Mouse (Mus musculus): ENCODE measurements at regions not wholly inside any gene's neighbourhood (a gene's known extent, or its start where the extent isn't known, plus 50 kb on each side); places are given as distances from the start of the nearest gene placed in this dataset.

GRCm38 (mm10) chr3:137100627-137101404 is 240.1 kb upstream of the Emcn start:
- peak; percentile 49 for DNase-seq (ENCODE audit: low spot score)

GRCm38 (mm10) chr3:137105930-137106329 is 234.9 kb upstream of the Emcn start:
- DNase-seq (ENCODE audit: low spot score) = peak; percentile 28

GRCm38 (mm10) chr3:137108197-137108596 is 232.7 kb upstream of the Emcn start:
- DNase-seq (ENCODE audit: low spot score) = no peak

- DNase-seq (ENCODE audit: low spot score) = no peak
These were observed 231.1 kb upstream of the Emcn start for GRCm38 (mm10) chr3:137109786-137110185.

GRCm38 (mm10) chr3:137110485-137110884 is 230.4 kb upstream of the Emcn start:
- DNase-seq (ENCODE audit: low spot score) = peak; percentile 25

- no peak for DNase-seq (ENCODE audit: low spot score)
These were observed 210.9 kb upstream of the Emcn start for GRCm38 (mm10) chr3:137129967-137130366.

GRCm38 (mm10) chr3:137142041-137142440 is 198.8 kb upstream of the Emcn start:
- DNase-seq (ENCODE audit: low spot score) = no peak

GRCm38 (mm10) chr3:137146062-137146461 is 194.8 kb upstream of the Emcn start:
- DNase-seq (ENCODE audit: low spot score) = no peak

GRCm38 (mm10) chr3:137147405-137147804 is 193.5 kb upstream of the Emcn start:
- DNase-seq (ENCODE audit: low spot score) = no peak

- DNase-seq (ENCODE audit: low spot score) = no peak
These were observed 190.4 kb upstream of the Emcn start for GRCm38 (mm10) chr3:137150414-137151010.

- DNase-seq (ENCODE audit: low spot score) = no peak
These were observed 189.4 kb upstream of the Emcn start for GRCm38 (mm10) chr3:137151431-137151830.

GRCm38 (mm10) chr3:137153234-137153633 is 187.6 kb upstream of the Emcn start:
- no peak for DNase-seq (ENCODE audit: low spot score)

GRCm38 (mm10) chr3:137154200-137155042 is 186.4 kb upstream of the Emcn start:
- no peak for DNase-seq (ENCODE audit: low spot score)

- DNase-seq (ENCODE audit: low spot score) = no peak
These were observed 185.8 kb upstream of the Emcn start for GRCm38 (mm10) chr3:137155043-137155404.

GRCm38 (mm10) chr3:137156250-137156975 is 184.5 kb upstream of the Emcn start:
- DNase-seq (ENCODE audit: low spot score) = no peak

GRCm38 (mm10) chr3:137189035-137189434 is 151.8 kb upstream of the Emcn start:
- no peak for DNase-seq (ENCODE audit: low spot score)

- DNase-seq (ENCODE audit: low spot score) = no peak
These were observed 150.4 kb upstream of the Emcn start for GRCm38 (mm10) chr3:137190489-137190888.

GRCm38 (mm10) chr3:137191009-137191408 is 149.9 kb upstream of the Emcn start:
- DNase-seq (ENCODE audit: low spot score) = no peak

GRCm38 (mm10) chr3:137193873-137194272 is 147.0 kb upstream of the Emcn start:
- no peak for DNase-seq (ENCODE audit: low spot score)

- DNase-seq (ENCODE audit: low spot score) = peak; percentile 67
These were observed 129.2 kb upstream of the Emcn start for GRCm38 (mm10) chr3:137211667-137212066.

- no peak for DNase-seq (ENCODE audit: low spot score)
These were observed 124.8 kb upstream of the Emcn start for GRCm38 (mm10) chr3:137216036-137216435.

- DNase-seq (ENCODE audit: low spot score) = no peak
These were observed 123.6 kb upstream of the Emcn start for GRCm38 (mm10) chr3:137217245-137217644.
